Mouse (Mus musculus) cerebellum, postnatal 4 days (tissue): ENCODE data around the gene Pax6.
A peak's percentile ranks its signal among the peaks of the same experiment; 100 is the strongest.

Source experiments
- DNase-seq, 2 experiments: peaks; one replicate each; pipeline ENCODE4 v3.0.0; 2022; ENCODE audit warnings: low spot score in 2 of 2, mixed read lengths in 1 of 2

Gene Pax6

GRCm38 (mm10) chr2:105671116-105671797 is 2.6 kb downstream of the Pax6 start:
- DNase-seq = no peak

- DNase-seq = peak in 1 of 2 experiments; percentile 30
Measured at GRCm38 (mm10) chr2:105671798-105672595, 3.3 kb downstream of the Pax6 start.

GRCm38 (mm10) chr2:105672596-105672960 is 3.9 kb downstream of the Pax6 start:
- peak in 1 of 2 experiments; percentile 14 for DNase-seq

GRCm38 (mm10) chr2:105673054-105673453 is 4.4 kb downstream of the Pax6 start:
- peak in 1 of 2 experiments; percentile 49 for DNase-seq

- DNase-seq = peak in 1 of 2 experiments; percentile 78
Measured at GRCm38 (mm10) chr2:105673631-105674060, 4.9 kb downstream of the Pax6 start.

- DNase-seq = peak in 1 of 2 experiments; percentile 38
Measured at GRCm38 (mm10) chr2:105674061-105674874, 5.6 kb downstream of the Pax6 start.

- DNase-seq = peak in 1 of 2 experiments; percentile 75
Measured at GRCm38 (mm10) chr2:105674875-105675729, 6.4 kb downstream of the Pax6 start.

GRCm38 (mm10) chr2:105675730-105676079 is 7.0 kb downstream of the Pax6 start:
- no peak for DNase-seq

- DNase-seq = peak in 1 of 2 experiments; percentile 45
Measured at GRCm38 (mm10) chr2:105676080-105676908, 7.6 kb downstream of the Pax6 start.

- DNase-seq = no peak
Measured at GRCm38 (mm10) chr2:105676909-105677433, 8.3 kb downstream of the Pax6 start.

GRCm38 (mm10) chr2:105677434-105678105 is 8.9 kb downstream of the Pax6 start:
- DNase-seq = no peak

GRCm38 (mm10) chr2:105678306-105678705 is 9.6 kb downstream of the Pax6 start:
- no peak for DNase-seq

- no peak for DNase-seq
Measured at GRCm38 (mm10) chr2:105678880-105679321, 10.2 kb downstream of the Pax6 start.

- DNase-seq = no peak
Measured at GRCm38 (mm10) chr2:105679331-105679730, 10.6 kb downstream of the Pax6 start.

GRCm38 (mm10) chr2:105680146-105680998 is 11.7 kb downstream of the Pax6 start:
- DNase-seq = no peak

GRCm38 (mm10) chr2:105680999-105681710 is 12.5 kb downstream of the Pax6 start:
- no peak for DNase-seq

- DNase-seq = no peak
Measured at GRCm38 (mm10) chr2:105682011-105682501, 13.4 kb downstream of the Pax6 start.
